Mouse (Mus musculus) embryo, embryonic 9.5 days (tissue): ENCODE results near the gene Slc52a3.

Experiments
- DNase-seq: peaks from one replicate; pipeline ENCODE4 v3.0.0-alpha.2; 2017; ENCODE audit errors: extremely low spot score

Gene Slc52a3

GRCm38 (mm10) chr2:151999669-152000290, 3.5 kb downstream of the Slc52a3 start:
- no peak for DNase-seq

- DNase-seq = no peak
Observed at GRCm38 (mm10) chr2:152000291-152000679, 4.0 kb downstream of the Slc52a3 start.

- no peak for DNase-seq
Observed at GRCm38 (mm10) chr2:152000735-152001134, 4.4 kb downstream of the Slc52a3 start.

GRCm38 (mm10) chr2:152002529-152002928, 6.2 kb downstream of the Slc52a3 start:
- no peak for DNase-seq

GRCm38 (mm10) chr2:152007783-152008182, 11.5 kb downstream of the Slc52a3 start:
- DNase-seq = no peak

GRCm38 (mm10) chr2:152009061-152009779, 12.9 kb downstream of the Slc52a3 start:
- DNase-seq = no peak

GRCm38 (mm10) chr2:152010251-152010650, 13.9 kb downstream of the Slc52a3 start:
- no peak for DNase-seq

- no peak for DNase-seq
Observed at GRCm38 (mm10) chr2:152010661-152011060, 14.3 kb downstream of the Slc52a3 start.

- DNase-seq = no peak
Observed at GRCm38 (mm10) chr2:152011724-152012123, 15.4 kb downstream of the Slc52a3 start.

GRCm38 (mm10) chr2:152012222-152012621, 15.9 kb downstream of the Slc52a3 start:
- no peak for DNase-seq

GRCm38 (mm10) chr2:152012701-152013100, 16.4 kb downstream of the Slc52a3 start:
- no peak for DNase-seq

- no peak for DNase-seq
Observed at GRCm38 (mm10) chr2:152015997-152016396, 19.7 kb downstream of the Slc52a3 start.

- DNase-seq = no peak
Observed at GRCm38 (mm10) chr2:152016666-152017065, 20.4 kb downstream of the Slc52a3 start.

GRCm38 (mm10) chr2:152020255-152020654, 23.9 kb downstream of the Slc52a3 start:
- peak; percentile 70 for DNase-seq

- DNase-seq = no peak
Observed at GRCm38 (mm10) chr2:152022022-152022421, 25.7 kb downstream of the Slc52a3 start.

GRCm38 (mm10) chr2:152024883-152025422, 28.6 kb downstream of the Slc52a3 start:
- no peak for DNase-seq

- DNase-seq = peak; percentile 96
Observed at GRCm38 (mm10) chr2:152029252-152030082, 33.2 kb downstream of the Slc52a3 start.

GRCm38 (mm10) chr2:152030986-152031385, 34.7 kb downstream of the Slc52a3 start:
- no peak for DNase-seq

- DNase-seq = no peak
Observed at GRCm38 (mm10) chr2:152040101-152040500, 43.8 kb downstream of the Slc52a3 start.

GRCm38 (mm10) chr2:152047116-152048002, 51.0 kb downstream of the Slc52a3 start:
- peak; percentile 32 for DNase-seq
